Mouse (Mus musculus) bone marrow macrophage, adult 2 months (primary cell): Measurements from ENCODE around the gene Gm20422. TPM values are rescaled to one million over a fixed set of nuclear protein-coding genes. Genes with fewer than 3 reads are reported as not detected.

ENCODE experiments used
- H3K27ac ChIP-seq: 2 replicates; pipeline ENCODE4 v1.5.1; 2012; ENCODE audit warnings: low read depth, low read length; ENCODE audit not compliant: insufficient read depth
- H3K4me1 ChIP-seq: 2 replicates; pipeline ENCODE4 v1.6.1; 2012; ENCODE audit warnings: low read length; ENCODE audit not compliant: control insufficient read depth, insufficient read depth
- H3K4me3 ChIP-seq: 2 replicates; pipeline ENCODE4 v1.5.1; 2012; ENCODE audit warnings: mild to moderate bottlenecking, low read length, moderate library complexity; ENCODE audit not compliant: insufficient read depth
- CTCF ChIP-seq: IDR thresholded peaks from 2 replicates; pipeline ENCODE4 v1.5.1; 2012; ENCODE audit warnings: low read depth, mild to moderate bottlenecking, low read length, moderate library complexity
- POLR2A ChIP-seq: IDR thresholded peaks from 2 replicates; pipeline ENCODE4 v1.6.1; 2012; ENCODE audit warnings: mild to moderate bottlenecking, low read depth, low read length, borderline replicate concordance
- polyA plus RNA-seq: library from polyadenylated mRNA; stranded (reverse); fragments of >200 nt; gene quantifications from 2 replicates; pipeline ENCODE4 v1.2.4, GENCODE M21; 2012; ENCODE audit not compliant: missing spikeins, insufficient read depth, insufficient read length

Gene Gm20422
- polyA plus RNA-seq, 1 experiment: 2.8 TPM

DNA sequence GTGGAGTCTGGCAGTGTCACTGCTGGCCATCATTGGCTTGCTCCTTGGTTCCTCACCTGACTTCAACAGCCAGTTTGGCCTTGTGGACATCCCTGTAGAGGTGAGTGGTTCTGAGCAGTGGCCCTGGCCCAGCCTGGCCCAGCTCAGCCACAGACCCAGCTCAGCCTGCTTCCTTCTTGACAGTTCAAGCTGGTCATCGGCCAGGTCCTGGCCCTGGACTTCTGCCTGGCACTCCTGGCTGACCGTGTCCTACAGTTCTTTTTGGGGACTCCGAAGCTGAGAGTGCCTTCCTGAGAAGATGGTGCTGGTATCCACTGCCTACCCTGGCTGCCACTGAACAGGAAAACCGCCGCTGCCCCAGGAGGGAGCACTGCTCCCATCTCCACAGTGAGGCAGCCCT, 32.5 kb upstream of the Gm20422 start:
- H3K27ac ChIP-seq: no peak overlapping the region
- TF ChIP-seq POLR2A (no peak), CTCF (no peak)
- H3K4me3 ChIP-seq: no peak overlapping the region
- peaks cover 32% of the 10 kb centered on the region for H3K4me1 ChIP-seq

DNA sequence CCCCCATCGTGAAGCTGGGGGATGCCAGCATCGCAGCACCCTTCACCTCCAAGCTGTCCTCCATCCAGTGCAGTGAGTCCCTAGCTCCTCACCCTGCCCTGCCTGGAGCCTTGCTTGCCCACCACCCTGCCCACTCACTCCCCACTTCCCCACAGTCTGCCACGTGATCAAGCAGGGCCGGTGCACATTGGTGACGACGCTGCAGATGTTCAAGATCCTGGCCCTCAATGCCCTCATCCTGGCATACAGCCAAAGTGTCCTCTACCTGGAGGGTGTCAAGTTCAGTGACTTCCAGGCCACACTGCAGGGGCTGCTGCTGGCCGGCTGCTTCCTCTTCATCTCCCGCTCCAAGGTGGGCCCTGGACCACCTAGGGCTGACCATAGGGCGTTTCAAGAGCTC, 30.8 kb upstream of the Gm20422 start:
- peak overlapping the region; percentile 81 for H3K27ac ChIP-seq
- peaks cover 31% of the 10 kb centered on the region for H3K4me1 ChIP-seq
- H3K4me3 ChIP-seq: no peak overlapping the region
- no peak for TF ChIP-seq CTCF
- no peak for TF ChIP-seq POLR2A

DNA sequence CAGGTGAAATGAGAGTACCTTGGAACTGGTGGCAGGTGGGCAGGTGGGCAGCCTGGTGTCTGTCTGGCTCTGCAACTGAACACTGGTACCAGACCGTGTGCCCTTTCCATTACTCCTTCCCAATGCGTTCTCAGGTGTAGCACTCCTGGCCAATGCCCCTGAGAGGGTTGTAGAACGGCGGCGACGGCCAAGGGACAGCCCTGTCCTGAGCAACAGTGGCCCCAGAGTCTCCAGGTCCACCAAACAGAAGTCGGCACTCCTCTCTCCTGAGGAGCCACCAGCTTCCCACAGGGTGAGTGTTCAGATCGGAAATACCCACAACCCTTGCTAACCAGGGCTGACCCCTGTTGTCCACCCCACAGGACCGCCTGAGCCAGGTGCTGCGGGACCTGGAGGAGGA, 30.4 kb upstream of the Gm20422 start:
- Histone ChIP-seq H3K4me3 (no peak overlapping the region), H3K4me1 (peaks cover 27% of the 10 kb centered on the region), H3K27ac (no peak overlapping the region)
- TF ChIP-seq CTCF (no peak), POLR2A (no peak)

DNA sequence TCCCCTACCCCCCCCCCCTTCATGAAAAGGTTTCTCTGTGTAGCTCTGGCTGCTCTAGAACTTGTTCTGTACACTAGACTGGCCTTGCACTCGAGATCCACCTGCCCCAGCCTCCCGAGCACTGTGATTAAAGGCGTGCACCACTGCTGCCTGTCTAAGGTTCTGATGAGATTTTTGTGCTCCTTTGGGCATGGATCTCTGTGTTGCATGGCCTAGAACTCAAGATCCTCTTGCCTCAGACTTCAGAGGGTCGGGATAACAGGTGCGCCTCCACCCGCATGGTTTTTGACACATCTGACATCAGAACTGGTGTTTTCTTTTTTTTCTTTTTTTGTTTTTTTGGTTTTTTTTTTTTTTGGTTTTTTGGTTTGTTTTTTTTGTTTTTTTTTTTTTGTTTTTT, 29.9 kb upstream of the Gm20422 start:
- Histone ChIP-seq H3K4me1 (peaks cover 23% of the 10 kb centered on the region), H3K27ac (no peak overlapping the region), H3K4me3 (no peak overlapping the region)
- no peak for TF ChIP-seq POLR2A
- TF ChIP-seq CTCF: no peak

GRCm38 (mm10) chr8:69803366-69803765, 28.7 kb upstream of the Gm20422 start:
- H3K4me3 ChIP-seq: no peak overlapping the region
- no peak overlapping the region for H3K27ac ChIP-seq
- H3K4me1 ChIP-seq: peaks cover 23% of the 10 kb centered on the region
- TF ChIP-seq POLR2A (no peak), CTCF (no peak)

DNA sequence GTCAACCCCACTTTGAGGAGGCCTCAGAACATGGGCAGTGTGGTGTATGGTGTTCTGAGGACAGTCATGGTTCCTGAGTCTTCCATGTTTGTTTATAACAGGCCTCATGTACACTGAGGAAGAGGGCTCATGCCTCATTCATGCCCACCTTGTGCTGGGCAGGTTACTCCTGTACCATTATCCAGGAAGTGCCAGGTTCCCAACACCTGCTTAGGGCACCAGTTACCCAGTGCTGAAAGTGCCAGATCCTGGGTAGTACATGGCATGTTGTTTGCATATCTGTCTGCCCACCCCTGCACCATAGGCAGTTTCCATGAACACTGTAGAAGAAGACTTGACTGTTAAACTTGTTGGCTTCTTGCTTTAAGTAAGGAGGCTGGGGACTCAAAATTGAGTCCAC, 27.5 kb upstream of the Gm20422 start:
- no peak for TF ChIP-seq POLR2A
- H3K27ac ChIP-seq: no peak overlapping the region
- no peak overlapping the region for H3K4me3 ChIP-seq
- H3K4me1 ChIP-seq: peaks cover 18% of the 10 kb centered on the region

- Histone ChIP-seq H3K27ac (no peak overlapping the region), H3K4me3 (no peak overlapping the region)
- no peak for TF ChIP-seq CTCF
- TF ChIP-seq POLR2A: no peak
Measured at GRCm38 (mm10) chr8:69801796-69802195, 27.1 kb upstream of the Gm20422 start.

DNA sequence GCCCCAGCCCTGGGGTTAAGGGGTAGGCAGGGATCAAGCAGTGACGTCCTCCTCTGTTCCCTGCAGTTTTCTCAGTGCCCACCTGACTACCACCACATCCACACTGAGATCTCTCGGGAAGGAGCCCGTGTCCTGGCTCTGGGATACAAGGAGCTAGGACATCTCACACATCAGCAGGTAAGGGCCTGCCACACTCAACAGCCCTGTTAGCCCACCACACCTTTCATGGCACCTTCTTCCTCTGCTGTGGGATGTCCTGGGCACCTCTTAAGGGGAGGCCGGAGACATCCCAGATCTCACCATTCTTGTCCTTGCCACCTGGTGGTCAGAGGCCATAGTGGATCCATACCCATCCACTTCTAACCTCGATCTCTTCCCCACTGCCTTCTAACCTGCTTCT, 25.3 kb upstream of the Gm20422 start:
- no peak overlapping the region for H3K27ac ChIP-seq
- H3K4me3 ChIP-seq: no peak overlapping the region
- H3K4me1 ChIP-seq: no peaks in the 10 kb centered on the region; the same call in 1 of the 2 replicates
- TF ChIP-seq CTCF: no peak
- no peak for TF ChIP-seq POLR2A

More at GRCm38 (mm10) chr8:69801796-69802195, 27.1 kb upstream of the Gm20422 start:
- H3K4me1 ChIP-seq: peaks cover 15% of the 10 kb centered on the region

- H3K4me3 ChIP-seq: no peak overlapping the region
- no peak overlapping the region for H3K27ac ChIP-seq
- TF ChIP-seq POLR2A: no peak
- no peak for TF ChIP-seq CTCF
- no peaks in the 10 kb centered on the region for H3K4me1 ChIP-seq
Measured at GRCm38 (mm10) chr8:69799261-69799660, 24.6 kb upstream of the Gm20422 start.

- TF ChIP-seq POLR2A (no peak), CTCF (no peak)
- Histone ChIP-seq H3K4me3 (no peak overlapping the region), H3K4me1 (peaks cover 8% of the 10 kb centered on the region), H3K27ac (no peak overlapping the region)
Measured at GRCm38 (mm10) chr8:69797661-69798060, 23.0 kb upstream of the Gm20422 start.

GRCm38 (mm10) chr8:69796721-69797345, 22.1 kb upstream of the Gm20422 start:
- Histone ChIP-seq H3K27ac (no peak overlapping the region), H3K4me1 (peaks cover 10% of the 10 kb centered on the region), H3K4me3 (no peak overlapping the region)
- TF ChIP-seq POLR2A: no peak
- no peak for TF ChIP-seq CTCF
